Mouse (Mus musculus) lung, adult 2 months (tissue): ENCODE results near the gene Agfg2. TPM values are rescaled to one million over a fixed set of nuclear protein-coding genes. Genes with fewer than 3 reads are reported as not detected.
A peak's percentile ranks its signal among the peaks of the same experiment; 100 is the strongest.

Source experiments
- DNase-seq: peaks from one replicate; pipeline ENCODE4 v3.0.0; 2022
- H3K4me1 ChIP-seq: fragments of 200-500 bp; 2 replicates; pipeline ENCODE4 v1.6.1; 2011; ENCODE audit warnings: low read length; ENCODE audit not compliant: control insufficient read depth, insufficient read depth
- H3K4me3 ChIP-seq: fragments of 200-500 bp; replicated peaks from 2 replicates; pipeline ENCODE3; 2011; ENCODE audit warnings: low read depth, mild to moderate bottlenecking, control low read depth, low read length; ENCODE audit errors: extremely low read depth
- CTCF ChIP-seq: fragments of 200-500 bp; IDR thresholded peaks from 2 replicates; pipeline ENCODE4 v1.5.1; 2011; ENCODE audit warnings: mild to moderate bottlenecking, low read length, control low read depth; ENCODE audit not compliant: insufficient read depth
- POLR2A ChIP-seq: fragments of 200-500 bp; IDR thresholded peaks from 2 replicates; pipeline ENCODE4 v1.6.1; 2011; ENCODE audit warnings: low read depth, mild to moderate bottlenecking, control low read depth, low read length, borderline replicate concordance; ENCODE audit errors: extremely low read depth
- WGBS: fragments of 180-500 bp; shearing (Covaris S2); methylation state at CpG from one replicate; pipeline ENCODE4 v1.1.7; 2018; 5-methylcytosine and 5-hydroxymethylcytosine counted together
- polyA plus RNA-seq: library from polyadenylated mRNA; depleted of rRNA; stranded (reverse); fragments of >200 nt; gene quantifications from 2 replicates; pipeline ENCODE4 v1.2.3, GENCODE M21; 2012; rRNA removed

Agfg2 gene
- polyA plus RNA-seq, 1 experiment, result 24.3 TPM

GRCm38 (mm10) chr5:137600619-137601364 is 83.7 kb downstream of the Agfg2 start, which contains the start of gene Mospd3:
Gene Mospd3, minus strand, starts transcription at chr5:137601058.
- peak; percentile 97 for DNase-seq
- no peak for TF ChIP-seq CTCF
- peak; percentile 56; the same call in 1 of the 2 replicates for TF ChIP-seq POLR2A
- Histone ChIP-seq H3K4me1 (peaks cover 10% of the 10 kb centered on the region), H3K4me3 (peak within 1 kb of the TSS; percentile 91)
- under 1% methylated on average over 41 of the region's 41 CpGs for WGBS

Other genes starting within 250 kb of the Agfg2 start
- gene Zan, start 207.7 kb downstream of the Agfg2 start, polyA plus RNA-seq, result 0.45 and 0.83 TPM in 2 replicates
- gene Pop7, start 182.2 kb downstream of the Agfg2 start, polyA plus RNA-seq, result 28.4 and 32.4 TPM in 2 replicates
- 37.0 and 45.3 TPM in 2 replicates for gene Gigyf1, start 166.2 kb downstream of the Agfg2 start, polyA plus RNA-seq
- not detected in 2 replicates for gene Epo, start 151.5 kb downstream of the Agfg2 start, polyA plus RNA-seq
- gene Gnb2, start 151.2 kb downstream of the Agfg2 start, polyA plus RNA-seq, result 1,063 and 1,258 TPM in 2 replicates
- gene Actl6b, start 131.2 kb downstream of the Agfg2 start, polyA plus RNA-seq, result 0.07 TPM in 1 of 2 replicates, not detected in the other
- gene Tfr2, start 114.9 kb downstream of the Agfg2 start, polyA plus RNA-seq, result 0.54 and 0.69 TPM in 2 replicates
- gene Mospd3, start 83.7 kb downstream of the Agfg2 start, polyA plus RNA-seq, result 89.1 and 103 TPM in 2 replicates
- gene Pcolce, start 70.9 kb downstream of the Agfg2 start, polyA plus RNA-seq, result 280 and 290 TPM in 2 replicates
- gene Fbxo24, start 55.7 kb downstream of the Agfg2 start, polyA plus RNA-seq, result 0.89 and 1.0 TPM in 2 replicates
- gene Lrch4, start 55.6 kb downstream of the Agfg2 start, polyA plus RNA-seq, result 79.4 and 105 TPM in 2 replicates
- 63.8 and 65.2 TPM in 2 replicates for gene Gm20605, start 55.6 kb downstream of the Agfg2 start, polyA plus RNA-seq
- 150 and 162 TPM in 2 replicates for gene Sap25, start 43.4 kb downstream of the Agfg2 start, polyA plus RNA-seq
- 3.6 and 4.4 TPM in 2 replicates for gene Irs3, start 39.0 kb downstream of the Agfg2 start, polyA plus RNA-seq
- 2.3 and 2.4 TPM in 2 replicates for gene Nyap1, start 56.9 kb upstream of the Agfg2 start, polyA plus RNA-seq
- 103 and 110 TPM in 2 replicates for gene Tsc22d4, start 61.0 kb upstream of the Agfg2 start, polyA plus RNA-seq
- gene Ppp1r35, start 94.1 kb upstream of the Agfg2 start, polyA plus RNA-seq, result 32.7 and 46.7 TPM in 2 replicates
- gene Mepce, start 102.9 kb upstream of the Agfg2 start, polyA plus RNA-seq, result 43.3 and 44.2 TPM in 2 replicates
- gene Zcwpw1, start 103.1 kb upstream of the Agfg2 start, polyA plus RNA-seq, result 0.49 and 0.60 TPM in 2 replicates
- gene Pilra, start 151.6 kb upstream of the Agfg2 start, polyA plus RNA-seq, result 24.7 and 27.9 TPM in 2 replicates
- gene Pilrb1, start 173.4 kb upstream of the Agfg2 start, polyA plus RNA-seq, result 7.3 and 16.5 TPM in 2 replicates
- gene Pilrb2, start 187.1 kb upstream of the Agfg2 start, polyA plus RNA-seq, result 7.9 and 12.1 TPM in 2 replicates
- gene Cyp3a13, start 236.9 kb upstream of the Agfg2 start, polyA plus RNA-seq, result 0.71 and 1.2 TPM in 2 replicates